Mouse (Mus musculus) erythroblast, embryonic 14.5 days (primary cell): ENCODE results near the gene Rabif.

ENCODE experiments used
- GATA1 ChIP-seq: IDR thresholded peaks from 2 replicates; pipeline ENCODE4 v1.6.1; 2012; ENCODE audit warnings: low read length, inconsistent platforms, mixed read lengths
- TAL1 ChIP-seq: IDR thresholded peaks from 3 replicates; pipeline ENCODE4 v1.6.1; 2012; ENCODE audit warnings: low read length, inconsistent platforms, mixed read lengths

- TF ChIP-seq GATA1: no peak
- no peak for TF ChIP-seq TAL1
These were observed 62.3 kb downstream of the Rabif start for GRCm38 (mm10) chr1:134556671-134557218.
